Mouse (Mus musculus): Measurements from ENCODE around the gene Gm3727. TPM values are rescaled to one million over a fixed set of nuclear protein-coding genes. Genes with fewer than 3 reads are reported as not detected.
"Not testable (repeated sequence)": the region's sequence is repeated elsewhere in the genome, so short reads cannot be mapped to it uniquely, and the experiment has no call there.

Gm3727 gene
- polyA plus RNA-seq (2015; fragmentation: Nextera tagmentation; extraction: Ambion mirVana), result not detected in 2 replicates

- not testable (repeated sequence) for ATAC-seq; H3K4me2 ChIP-seq (replicated peaks)
- WGBS, result 81% methylated on average over 3 of the region's 3 CpGs
Measured at GRCm38 (mm10) chr14:7264614-7265013, at the start of gene Gm3727. Gm3727 (minus strand) TSS chr14:7264714.

GRCm38 (mm10) chr14:7243498-7243897, 21.0 kb downstream of the Gm3727 start:
- 2% methylated on average over 8 of the region's 10 CpGs for WGBS
- not testable (repeated sequence) for H3K9me3 ChIP-seq; H3K36me3 ChIP-seq; H3K9ac ChIP-seq (replicated peaks); H3K4me3 ChIP-seq (replicated peaks); H3K4me2 ChIP-seq (replicated peaks); ATAC-seq; H3K4me1 ChIP-seq (replicated peaks); H3K27ac ChIP-seq; H3K27me3 ChIP-seq

More at GRCm38 (mm10) chr14:7264614-7265013, at the start of gene Gm3727:
- not testable (repeated sequence) for H3K27me3 ChIP-seq; H3K36me3 ChIP-seq; H3K9ac ChIP-seq (replicated peaks); H3K27ac ChIP-seq; H3K9me3 ChIP-seq; H3K4me1 ChIP-seq (replicated peaks); H3K4me3 ChIP-seq (replicated peaks)

Other genes starting within 250 kb of the Gm3727 start
- gene Gm10406, start 237.3 kb downstream of the Gm3727 start, polyA plus RNA-seq (2015; fragmentation: Nextera tagmentation; extraction: Ambion mirVana), result 2.6 and 2.8 TPM in 2 replicates
- gene Gm3685, start 219.7 kb downstream of the Gm3727 start, polyA plus RNA-seq (2015; fragmentation: Nextera tagmentation; extraction: Ambion mirVana), result not detected in 2 replicates
- gene Gm3696, start 164.1 kb downstream of the Gm3727 start, polyA plus RNA-seq (2015; fragmentation: Nextera tagmentation; extraction: Ambion mirVana), result 4.8 and 5.3 TPM in 2 replicates
- not detected in 2 replicates for gene Gm6676, start 139.3 kb downstream of the Gm3727 start, polyA plus RNA-seq (2015; fragmentation: Nextera tagmentation; extraction: Ambion mirVana)
- 8.0 and 8.8 TPM in 2 replicates for gene Gm3512, start 90.2 kb downstream of the Gm3727 start, polyA plus RNA-seq (2015; fragmentation: Nextera tagmentation; extraction: Ambion mirVana)
- gene Gm16434, start 70.2 kb downstream of the Gm3727 start, polyA plus RNA-seq (2015; fragmentation: Nextera tagmentation; extraction: Ambion mirVana), result not detected in 2 replicates
- 4.2 and 5.2 TPM in 2 replicates for gene Gm3739, start 50.3 kb upstream of the Gm3727 start, polyA plus RNA-seq (2015; fragmentation: Nextera tagmentation; extraction: Ambion mirVana)
- not detected in 2 replicates for gene Gm5797, start 67.7 kb upstream of the Gm3727 start, polyA plus RNA-seq (2015; fragmentation: Nextera tagmentation; extraction: Ambion mirVana)
- not detected in 2 replicates for gene Gm8374, start 100.4 kb upstream of the Gm3727 start, polyA plus RNA-seq (2015; fragmentation: Nextera tagmentation; extraction: Ambion mirVana)
- 0.14 and 0.40 TPM in 2 replicates for gene Gm3755, start 186.2 kb upstream of the Gm3727 start, polyA plus RNA-seq (2015; fragmentation: Nextera tagmentation; extraction: Ambion mirVana)
- gene Gm3752, start 219.0 kb upstream of the Gm3727 start, polyA plus RNA-seq (2015; fragmentation: Nextera tagmentation; extraction: Ambion mirVana), result 6.3 and 8.2 TPM in 2 replicates

Data from midbrain, embryonic 13.5 days (tissue).